51 mouse cellular contexts compared by ENCODE assay signal in the genomic region with DNA sequence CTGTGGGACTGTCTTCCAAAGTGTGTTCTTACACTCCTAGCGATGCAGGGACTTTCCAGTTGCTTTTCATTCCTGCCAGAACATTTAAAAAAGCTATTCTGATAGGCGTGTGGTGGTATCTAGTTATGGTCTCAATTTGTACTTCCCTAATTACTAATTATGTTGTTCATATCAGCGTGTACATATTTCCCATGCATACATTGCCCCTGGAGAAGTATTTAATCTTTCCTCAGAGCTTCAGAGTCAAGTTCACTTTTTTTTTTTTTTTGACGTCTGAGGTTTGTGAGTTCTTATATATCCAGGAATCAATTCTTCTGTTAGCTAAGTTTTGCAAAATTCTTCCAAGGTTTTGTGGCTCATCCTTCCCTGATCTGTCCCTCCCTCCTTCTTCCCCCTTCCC. TPM values are rescaled to one million over a fixed set of nuclear protein-coding genes. Genes with fewer than 3 reads are reported as not detected.
"Had no signal": no experiment of that assay in that cellular context is flagged by ENCODE, and none has a peak within 500 bp of the region (broad histone marks: within the 10 kb centered on the region; RNA-seq: fewer than 3 reads in every experiment).

No protein-coding gene starts in this region.

- H3K36me3 ChIP-seq: heart, embryonic 10.5 days; heart, embryonic 12.5 days; heart, embryonic 13.5 days; heart, embryonic 15.5 days; hindbrain, embryonic 10.5 days; hindbrain, embryonic 12.5 days; hindbrain, embryonic 13.5 days; hindbrain, embryonic 15.5 days; intestine, embryonic 15.5 days; kidney, embryonic 15.5 days had no signal

- ATAC-seq: hindbrain, embryonic 16.5 days; hindbrain, postnatal 0 days; inflammation-experienced regulatory T-cells, adult 6 months; intestine, embryonic 15.5 days; intestine, embryonic 16.5 days; intestine, postnatal 0 days had no signal

- H3K4me1 ChIP-seq: heart, embryonic 10.5 days; heart, embryonic 12.5 days; heart, embryonic 13.5 days; heart, embryonic 15.5 days; hindbrain, embryonic 10.5 days; hindbrain, embryonic 12.5 days; hindbrain, embryonic 13.5 days; hindbrain, embryonic 15.5 days; intestine, embryonic 15.5 days; kidney, embryonic 15.5 days had no signal

- H3K27me3 ChIP-seq: heart, embryonic 12.5 days; heart, embryonic 13.5 days; heart, embryonic 15.5 days; hindbrain, embryonic 12.5 days; hindbrain, embryonic 13.5 days; hindbrain, embryonic 15.5 days; intestine, embryonic 15.5 days; kidney, embryonic 15.5 days had no signal

- H3K9me3 ChIP-seq: heart, embryonic 10.5 days; heart, embryonic 13.5 days; heart, embryonic 15.5 days; hindbrain, embryonic 10.5 days; hindbrain, embryonic 12.5 days; hindbrain, embryonic 13.5 days; hindbrain, embryonic 15.5 days; intestine, embryonic 15.5 days; kidney, embryonic 15.5 days had no signal

- H3K9ac ChIP-seq: heart, embryonic 12.5 days; heart, embryonic 13.5 days; heart, embryonic 15.5 days; hindbrain, embryonic 12.5 days; hindbrain, embryonic 13.5 days; hindbrain, embryonic 14.5 days; hindbrain, embryonic 15.5 days; intestine, embryonic 15.5 days; kidney, embryonic 15.5 days had no signal

- H3K27ac ChIP-seq: heart, embryonic 10.5 days; heart, embryonic 13.5 days; heart, embryonic 15.5 days; hindbrain, embryonic 10.5 days; hindbrain, embryonic 12.5 days; hindbrain, embryonic 13.5 days; hindbrain, embryonic 14.5 days; hindbrain, embryonic 15.5 days; hindbrain, postnatal 0 days; intestine, embryonic 15.5 days; kidney, embryonic 15.5 days; kidney, postnatal 0 days; layer of hippocampus, adult 2 months had no signal

- H3K4me3 ChIP-seq: heart, embryonic 10.5 days; heart, embryonic 12.5 days; heart, embryonic 13.5 days; heart, embryonic 15.5 days; hindbrain, embryonic 10.5 days; hindbrain, embryonic 12.5 days; hindbrain, embryonic 13.5 days; hindbrain, embryonic 15.5 days; intestine, embryonic 15.5 days; kidney, embryonic 15.5 days; layer of hippocampus, adult 2 months had no signal

- DNase-seq: heart, postnatal 10 days; heart, postnatal 14 days; heart, postnatal 36 days; heart, postnatal 4 days; kidney, adult 11 months; kidney, adult 18-20 months; kidney, adult 2 months; kidney, adult 8-10 months; kidney, adult 9 months; kidney, postnatal 10 days; kidney, postnatal 14 days; kidney, postnatal 25 days; kidney, postnatal 36 days; kidney, postnatal 4 days; layer of hippocampus, adult 9-11 months; layer of hippocampus, postnatal 36 days had no signal

RNA-seq across cellular contexts. Expression of gene Rpl36-ps4, which starts 15.4 kb away (rescaled TPM):
- total RNA-seq: heart, postnatal 10 days; heart, postnatal 14 days; heart, postnatal 25 days; heart, postnatal 36 days; heart, postnatal 4 days; hematopoietic stem cell, adult 5-6 weeks; hindbrain, postnatal 0 days; layer of hippocampus, adult 18-20 months; layer of hippocampus, adult 2 months; layer of hippocampus, adult 8-10 months; layer of hippocampus, postnatal 10 days; layer of hippocampus, postnatal 14 days; layer of hippocampus, postnatal 25 days; layer of hippocampus, postnatal 36 days; left cerebral cortex, adult 18-20 months had no signal
- polyA plus RNA-seq: heart, embryonic 10.5 days; heart, embryonic 11.5 days; heart, embryonic 12.5 days; heart, embryonic 13.5 days; heart, embryonic 14.5 days; heart, embryonic 15.5 days; heart, embryonic 16.5 days; heart, postnatal 0 days; hindbrain, embryonic 10.5 days; hindbrain, embryonic 11.5 days; hindbrain, embryonic 12.5 days; hindbrain, embryonic 13.5 days; hindbrain, embryonic 14.5 days; hindbrain, embryonic 15.5 days; hindbrain, embryonic 16.5 days; hindbrain, postnatal 0 days; inflammation-experienced regulatory T-cells, adult 6 months; intestine, embryonic 14.5 days; intestine, embryonic 15.5 days; intestine, embryonic 16.5 days; intestine, postnatal 0 days; kidney, adult 2 months; kidney, embryonic 14.5 days; kidney, embryonic 15.5 days; kidney, embryonic 16.5 days; kidney, postnatal 0 days; large intestine, adult 2 months had no signal
